Mouse (Mus musculus) neural tube, embryonic 13.5 days (tissue): ENCODE results near the gene Slc35a2. TPM values are rescaled to one million over a fixed set of nuclear protein-coding genes. Genes with fewer than 3 reads are reported as not detected.
"Not testable (repeated sequence)": the region's sequence is repeated elsewhere in the genome, so short reads cannot be mapped to it uniquely, and the experiment has no call there.

Experiments used
- ATAC-seq: fragments of 200-750 bp; cut with Nextera tagmentation; 2 replicates; pipeline ENCODE4 v1.8.0; 2017; ENCODE audit warnings: low read depth, mild to moderate bottlenecking, moderate TSS enrichment, moderate library complexity
- H3K27ac ChIP-seq: fragments of 300-500 bp; sonication (generic); replicated peaks from 2 replicates; pipeline ENCODE4 v1.5.1; 2015; ENCODE audit warnings: moderate library complexity, mild to moderate bottlenecking, inconsistent platforms
- H3K27me3 ChIP-seq: fragments of 300-500 bp; sonication (generic); 2 replicates; pipeline ENCODE4 v1.6.1; 2015; ENCODE audit warnings: mild to moderate bottlenecking, inconsistent platforms
- H3K36me3 ChIP-seq: fragments of 300-500 bp; sonication (generic); 2 replicates; pipeline ENCODE4 v1.6.1; 2015; ENCODE audit warnings: mild to moderate bottlenecking, inconsistent platforms
- H3K4me1 ChIP-seq: fragments of 300-500 bp; sonication (generic); replicated peaks from 2 replicates; pipeline ENCODE4 v1.6.1; 2015; ENCODE audit warnings: inconsistent platforms
- H3K4me2 ChIP-seq: fragments of 300-500 bp; sonication (generic); 2 replicates; pipeline ENCODE4 v1.6.1; 2015; ENCODE audit warnings: inconsistent platforms, mild to moderate bottlenecking, moderate library complexity
- H3K4me3 ChIP-seq: fragments of 300-500 bp; sonication (generic); 2 replicates; pipeline ENCODE4 v1.5.1; 2015; ENCODE audit warnings: mild to moderate bottlenecking, inconsistent platforms
- H3K9ac ChIP-seq: fragments of 300-500 bp; sonication (generic); 2 replicates; pipeline ENCODE4 v1.6.1; 2015; ENCODE audit warnings: moderate library complexity, mild to moderate bottlenecking, inconsistent platforms
- H3K9me3 ChIP-seq: fragments of 300-500 bp; sonication (generic); 2 replicates; pipeline ENCODE4 v1.6.1; 2016; ENCODE audit warnings: inconsistent platforms
- WGBS: fragments of 180-500 bp; shearing (Covaris S2); methylation state at CpG from one replicate; pipeline ENCODE4 v1.1.7; 2015; 5-methylcytosine and 5-hydroxymethylcytosine counted together
- polyA plus RNA-seq: library from polyadenylated mRNA; unstranded; fragments of >200 nt; fragmentation: Nextera tagmentation; extraction: Ambion mirVana; gene quantifications from 2 replicates; pipeline ENCODE4 v1.2.1, GENCODE M21; 2015

Gene Slc35a2
- polyA plus RNA-seq, 1 experiment from 2014 or later, result 42.3 TPM

GRCm38 (mm10) chrX:7910473-7910872 lies 26.6 kb downstream of the Slc35a2 start:
- Histone ChIP-seq H3K27me3 (no peaks in the 10 kb centered on the region), H3K9me3 (no peaks in the 10 kb centered on the region), H3K4me1 (no peaks in the 10 kb centered on the region), H3K9ac (no peak overlapping the region), H3K4me3 (no peak overlapping the region), H3K36me3 (peaks cover 15% of the 10 kb centered on the region), H3K4me2 (no peak overlapping the region), H3K27ac (no peak overlapping the region)
- WGBS, result 53% methylated on average over 6 of the region's 6 CpGs
- no peak for ATAC-seq

- WGBS, result 32% methylated on average over 3 of the region's 3 CpGs
- H3K9ac ChIP-seq, H3K9me3 ChIP-seq, H3K36me3 ChIP-seq, H3K27ac ChIP-seq, H3K27me3 ChIP-seq, ATAC-seq, H3K4me2 ChIP-seq, H3K4me3 ChIP-seq, H3K4me1 ChIP-seq: not testable (repeated sequence)
These were observed 31.8 kb downstream of the Slc35a2 start for GRCm38 (mm10) chrX:7915669-7916068.

GRCm38 (mm10) chrX:7917960-7918359 lies 34.1 kb downstream of the Slc35a2 start:
- H3K27ac ChIP-seq, H3K27me3 ChIP-seq, H3K4me1 ChIP-seq, H3K4me2 ChIP-seq, H3K9ac ChIP-seq, H3K36me3 ChIP-seq, H3K4me3 ChIP-seq, H3K9me3 ChIP-seq, ATAC-seq: not testable (repeated sequence)
- 72% methylated on average over 6 of the region's 6 CpGs for WGBS

GRCm38 (mm10) chrX:7919601-7920383 lies 36.0 kb downstream of the Slc35a2 start, which contains the start of gene Pcsk1n:
Pcsk1n (plus strand) TSS chrX:7919822.
- Histone ChIP-seq H3K4me2 (peak within 1 kb of the TSS; percentile 72), H3K4me3 (peak within 1 kb of the TSS; percentile 53), H3K9ac (peak within 1 kb of the TSS; percentile 80), H3K27ac (peak within 1 kb of the TSS; percentile 87), H3K36me3 (peaks cover 8% of the 10 kb centered on the region), H3K27me3 (peaks cover 14% of the 10 kb centered on the region), H3K4me1 (peaks cover 14% of the 10 kb centered on the region), H3K9me3 (no peaks in the 10 kb centered on the region)
- WGBS, result 19% methylated on average over 34 of the region's 40 CpGs
- ATAC-seq, result peak; percentile 91

GRCm38 (mm10) chrX:7922032-7922431 lies 38.2 kb downstream of the Slc35a2 start:
- peaks cover 8% of the 10 kb centered on the region for H3K36me3 ChIP-seq
- H3K4me2 ChIP-seq, result peak overlapping the region; percentile 72
- peak overlapping the region; percentile 80 for H3K9ac ChIP-seq
- 0 out of 2 replicates have a peak, but pooled peaks have one; percentile 7 for ATAC-seq
- H3K9me3 ChIP-seq, result no peaks in the 10 kb centered on the region
- H3K27ac ChIP-seq, result peak overlapping the region; percentile 87
- H3K27me3 ChIP-seq, result peaks cover 32% of the 10 kb centered on the region
- WGBS, result 12% methylated on average over 44 of the region's 48 CpGs
- peaks cover 14% of the 10 kb centered on the region for H3K4me1 ChIP-seq
- peak overlapping the region; percentile 53 for H3K4me3 ChIP-seq

- no peak overlapping the region for H3K4me3 ChIP-seq
- 75% methylated on average over 6 of the region's 6 CpGs for WGBS
- H3K9ac ChIP-seq, result no peak overlapping the region
- no peak overlapping the region for H3K4me2 ChIP-seq
- H3K9me3 ChIP-seq, result no peaks in the 10 kb centered on the region
- ATAC-seq, result no peak
- peaks cover 14% of the 10 kb centered on the region for H3K4me1 ChIP-seq
- H3K27ac ChIP-seq, result no peak overlapping the region
- peaks cover 55% of the 10 kb centered on the region for H3K27me3 ChIP-seq
- peaks cover 27% of the 10 kb centered on the region for H3K36me3 ChIP-seq
These were observed 42.4 kb downstream of the Slc35a2 start for GRCm38 (mm10) chrX:7926266-7926665.

- H3K27ac ChIP-seq, result no peak overlapping the region
- H3K27me3 ChIP-seq, result peaks cover 55% of the 10 kb centered on the region
- WGBS, result 23% methylated on average over 10 of the region's 10 CpGs
These were observed 43.3 kb downstream of the Slc35a2 start for GRCm38 (mm10) chrX:7927116-7927515.

GRCm38 (mm10) chrX:7928270-7928790 lies 44.5 kb downstream of the Slc35a2 start, which contains the start of gene Eras:
Eras (minus strand) TSS chrX:7928607.
- 0 out of 2 replicates have a peak, but pooled peaks have one; percentile 28 for ATAC-seq
- no peak within 1 kb of the TSS for H3K9ac ChIP-seq
- WGBS, result 22% methylated on average over 18 of the region's 19 CpGs

More at GRCm38 (mm10) chrX:7927116-7927515, 43.3 kb downstream of the Slc35a2 start:
- Histone ChIP-seq H3K9me3 (no peaks in the 10 kb centered on the region), H3K36me3 (peaks cover 36% of the 10 kb centered on the region), H3K9ac (no peak overlapping the region), H3K4me3 (no peak overlapping the region), H3K4me1 (peaks cover 13% of the 10 kb centered on the region), H3K4me2 (no peak overlapping the region)
- ATAC-seq, result no peak

GRCm38 (mm10) chrX:7936874-7937273 lies 53.0 kb downstream of the Slc35a2 start:
- H3K9ac ChIP-seq, result no peak overlapping the region
- WGBS, result 42% methylated on average over 11 of the region's 11 CpGs
- peaks cover 48% of the 10 kb centered on the region for H3K36me3 ChIP-seq

More at GRCm38 (mm10) chrX:7928270-7928790, 44.5 kb downstream of the Slc35a2 start, which contains the start of gene Eras:
- H3K9me3 ChIP-seq, result no peaks in the 10 kb centered on the region
- peaks cover 36% of the 10 kb centered on the region for H3K36me3 ChIP-seq
- H3K4me3 ChIP-seq, result no peak within 1 kb of the TSS
- H3K4me1 ChIP-seq, result peaks cover under 1% of the 10 kb centered on the region; the same call in 1 of the 2 replicates
- H3K4me2 ChIP-seq, result no peak within 1 kb of the TSS
- H3K27me3 ChIP-seq, result peaks cover 49% of the 10 kb centered on the region
- no peak within 1 kb of the TSS for H3K27ac ChIP-seq

GRCm38 (mm10) chrX:7937667-7938066 lies 53.8 kb downstream of the Slc35a2 start:
- 92% methylated on average over 6 of the region's 6 CpGs for WGBS
- Histone ChIP-seq H3K9ac (no peak overlapping the region), H3K27me3 (no peaks in the 10 kb centered on the region), H3K4me1 (no peaks in the 10 kb centered on the region), H3K36me3 (peaks cover 43% of the 10 kb centered on the region), H3K9me3 (no peaks in the 10 kb centered on the region), H3K4me3 (no peak overlapping the region), H3K4me2 (no peak overlapping the region), H3K27ac (no peak overlapping the region)
- no peak for ATAC-seq

More at GRCm38 (mm10) chrX:7936874-7937273, 53.0 kb downstream of the Slc35a2 start:
- Histone ChIP-seq H3K27me3 (no peaks in the 10 kb centered on the region), H3K27ac (no peak overlapping the region), H3K4me2 (no peak overlapping the region), H3K4me3 (no peak overlapping the region), H3K4me1 (no peaks in the 10 kb centered on the region), H3K9me3 (no peaks in the 10 kb centered on the region)
- ATAC-seq, result no peak
